Mouse (Mus musculus): ENCODE measurements around the gene Trmt44. TPM values are rescaled to one million over a fixed set of nuclear protein-coding genes. Genes with fewer than 3 reads are reported as not detected.

Trmt44 gene
- polyA plus RNA-seq, 1 experiment from 2014 or later, result 9.1 TPM

DNA sequence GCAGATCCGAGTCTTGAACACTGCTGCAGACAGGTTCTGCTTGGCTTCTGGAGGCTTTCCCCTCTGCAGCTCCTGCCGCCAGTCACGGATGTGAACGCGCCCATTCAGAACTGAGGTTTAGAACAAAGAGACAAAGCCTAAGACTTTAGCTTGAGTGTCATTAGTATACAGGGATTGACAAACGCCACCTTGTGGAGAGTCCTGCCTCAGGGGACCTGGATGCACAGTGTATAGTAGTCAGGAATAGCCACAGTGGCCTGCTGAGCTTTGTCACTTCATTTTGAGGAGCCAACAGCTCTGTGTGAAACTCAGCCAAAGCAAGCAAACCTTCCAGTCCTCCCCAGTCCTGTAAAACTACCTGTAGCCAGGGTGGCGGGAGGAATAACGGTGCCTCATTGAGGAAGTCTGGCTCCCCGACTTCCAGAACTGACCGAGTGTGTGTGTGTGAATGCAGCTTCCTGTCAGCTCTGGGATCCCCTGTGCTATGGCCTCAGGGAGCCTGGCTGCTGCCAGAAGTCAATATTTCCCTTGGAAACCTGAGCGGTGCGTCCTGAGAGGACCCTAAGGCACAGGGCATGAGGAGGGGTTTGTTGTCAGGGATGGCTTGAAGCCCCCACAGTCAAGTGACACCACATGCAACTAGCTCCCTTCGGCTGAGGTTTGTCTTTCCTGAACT, 16.8 kb downstream of the Trmt44 start:
- WGBS, result 69% methylated on average over 13 of the region's 13 CpGs
- H3K27me3 ChIP-seq (ENCODE audit: control insufficient read depth, insufficient read depth, low read depth, low read length), result no peaks in the 10 kb centered on the region
- H3K4me1 ChIP-seq (replicated peaks; ENCODE audit: control insufficient read depth, insufficient read depth, low read length), result no peaks in the 10 kb centered on the region
- H3K4me3 ChIP-seq (ENCODE audit: low read length), result no peak overlapping the region
- no peaks in the 10 kb centered on the region for H3K9me3 ChIP-seq (ENCODE audit: control insufficient read depth, low read length)
- H3K4me2 ChIP-seq (ENCODE audit: low read depth, low read length), result no peak overlapping the region
- H3K36me3 ChIP-seq (ENCODE audit: control insufficient read depth, insufficient read depth, low read length), result peaks cover 21% of the 10 kb centered on the region
- ATAC-seq (ENCODE audit: low read depth), result no peak
- H3K9ac ChIP-seq (ENCODE audit: low read length), result no peak overlapping the region
- no peak overlapping the region for H3K27ac ChIP-seq (ENCODE audit: low read length)

DNA sequence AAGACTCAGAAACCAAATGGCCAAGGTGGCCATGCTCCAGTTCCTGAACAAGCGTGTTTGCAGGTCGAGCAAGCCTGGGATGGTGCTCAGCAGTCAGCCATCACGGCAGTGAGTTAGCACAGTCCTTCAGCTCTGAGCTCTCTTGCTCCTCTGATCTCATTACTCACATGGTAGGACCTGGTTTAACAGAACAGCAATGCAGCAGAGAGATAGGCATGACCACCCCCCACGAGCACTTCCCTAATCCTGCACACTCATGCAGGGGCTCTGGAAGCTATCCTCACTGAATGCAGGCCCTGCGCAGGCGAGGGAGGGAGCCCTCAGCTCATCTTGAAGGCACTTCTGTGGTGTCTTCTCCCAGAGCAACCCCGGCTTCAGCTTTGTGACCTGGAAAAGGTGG, 18.5 kb downstream of the Trmt44 start:
- Histone ChIP-seq H3K27me3 (ENCODE audit: control insufficient read depth, insufficient read depth, low read depth, low read length) (no peaks in the 10 kb centered on the region), H3K9me3 (ENCODE audit: control insufficient read depth, low read length) (no peaks in the 10 kb centered on the region), H3K4me2 (ENCODE audit: low read depth, low read length) (no peak overlapping the region), H3K27ac (ENCODE audit: low read length) (no peak overlapping the region), H3K9ac (ENCODE audit: low read length) (no peak overlapping the region), H3K4me1 (replicated peaks; ENCODE audit: control insufficient read depth, insufficient read depth, low read length) (no peaks in the 10 kb centered on the region; the same call in 1 of the 2 replicates), H3K4me3 (ENCODE audit: low read length) (no peak overlapping the region), H3K36me3 (ENCODE audit: control insufficient read depth, insufficient read depth, low read length) (peaks cover 8% of the 10 kb centered on the region)
- WGBS, result 86% methylated on average over 7 of the region's 7 CpGs
- no peak for ATAC-seq (ENCODE audit: low read depth)

DNA sequence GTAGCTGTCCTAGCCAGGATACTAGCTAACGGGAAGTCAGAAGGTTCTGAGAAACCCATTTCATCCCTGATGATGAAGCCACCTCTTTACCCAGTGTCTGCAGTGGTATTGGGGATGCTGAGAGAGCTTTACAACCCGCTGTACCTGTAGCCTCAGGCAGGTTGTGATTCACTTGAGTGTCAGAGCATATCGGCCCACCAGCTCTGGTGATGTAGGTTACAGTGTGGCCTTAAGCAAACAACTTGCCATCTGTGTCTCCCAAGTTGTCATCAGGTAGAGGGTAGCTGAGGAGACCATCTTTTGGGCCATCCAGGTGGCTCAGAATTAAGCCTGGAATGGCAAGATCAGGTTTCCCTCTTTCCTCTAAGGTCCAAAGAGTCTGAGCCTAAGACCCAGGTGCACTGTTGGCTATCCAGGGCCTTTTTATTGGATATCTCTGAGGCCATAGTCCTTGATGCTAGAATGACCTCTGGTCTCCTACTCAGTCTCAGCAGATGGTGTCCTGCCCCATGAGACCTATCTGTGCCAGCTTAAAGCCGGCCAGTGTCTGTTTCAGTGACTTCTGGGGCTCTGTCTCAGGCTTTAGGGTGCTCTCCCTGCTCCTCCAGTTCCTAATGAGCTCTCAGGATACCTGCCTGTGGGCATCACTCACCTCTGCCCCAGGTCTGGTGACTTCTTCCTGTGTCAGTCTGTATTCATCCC, 21.9 kb downstream of the Trmt44 start:
- WGBS, result 79% methylated on average over 4 of the region's 4 CpGs
- ATAC-seq (ENCODE audit: low read depth), result no peak
- H3K27ac ChIP-seq (ENCODE audit: low read length), result no peak overlapping the region

DNA sequence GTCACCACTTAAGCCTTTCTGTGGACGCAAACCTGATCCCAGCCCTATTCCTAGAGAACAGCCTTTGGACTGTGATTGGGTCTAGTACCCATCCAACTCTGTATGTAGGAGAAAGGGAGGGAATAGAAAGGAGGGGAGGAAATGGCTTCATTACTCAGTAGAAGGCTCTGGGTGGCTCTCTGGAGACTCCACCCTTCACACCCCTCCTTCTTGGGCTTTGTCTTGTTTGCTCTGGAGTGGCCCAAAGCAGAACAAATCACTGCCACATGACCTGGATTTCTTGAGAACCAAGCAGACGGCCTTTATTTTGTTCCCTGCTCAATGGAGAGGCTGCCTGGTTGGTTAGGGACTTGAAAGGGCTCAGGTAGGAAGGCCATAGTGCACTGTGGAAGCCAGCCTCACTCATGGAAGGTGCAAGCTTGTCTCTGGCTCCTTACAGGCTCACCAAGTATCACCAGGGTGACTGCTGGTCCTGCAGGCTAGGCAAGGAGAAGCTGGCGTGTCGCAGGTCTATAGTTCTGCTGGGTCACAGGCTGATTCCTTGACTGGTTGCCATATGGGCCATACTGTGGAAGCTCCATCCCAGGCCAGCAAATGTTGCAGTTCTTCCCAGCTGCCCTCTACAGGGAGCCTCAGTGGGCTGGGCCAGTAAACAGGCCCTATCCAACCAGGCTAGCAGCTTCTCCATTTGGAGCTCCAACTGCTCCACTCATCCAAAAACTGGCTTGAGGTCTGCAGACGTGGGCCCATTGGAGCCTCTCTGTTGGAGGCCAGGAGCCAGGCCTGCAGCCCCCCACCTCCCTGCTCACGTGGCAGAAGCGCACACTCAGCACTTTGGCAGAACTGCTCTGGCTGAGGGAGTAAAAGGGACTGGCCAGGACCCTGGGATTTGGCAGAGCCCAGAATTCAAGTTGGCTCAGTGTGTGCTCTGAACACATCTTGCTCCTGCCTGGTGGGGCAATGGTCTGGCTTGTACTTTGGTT, 22.7 kb downstream of the Trmt44 start:
- ATAC-seq (ENCODE audit: low read depth), result peak; percentile 77
- H3K4me2 ChIP-seq (ENCODE audit: low read depth, low read length), result no peak overlapping the region
- 39% methylated on average over 7 of the region's 7 CpGs for WGBS
- H3K27me3 ChIP-seq (ENCODE audit: control insufficient read depth, insufficient read depth, low read depth, low read length), result no peaks in the 10 kb centered on the region
- H3K9me3 ChIP-seq (ENCODE audit: control insufficient read depth, low read length), result no peaks in the 10 kb centered on the region
- H3K4me1 ChIP-seq (replicated peaks; ENCODE audit: control insufficient read depth, insufficient read depth, low read length), result no peaks in the 10 kb centered on the region; the same call in 1 of the 2 replicates
- no peak overlapping the region for H3K9ac ChIP-seq (ENCODE audit: low read length)
- peak overlapping the region; percentile 10; the same call in 1 of the 2 replicates for H3K27ac ChIP-seq (ENCODE audit: low read length)
- peaks cover 2% of the 10 kb centered on the region; the same call in 1 of the 2 replicates for H3K36me3 ChIP-seq (ENCODE audit: control insufficient read depth, insufficient read depth, low read length)
- no peak overlapping the region for H3K4me3 ChIP-seq (ENCODE audit: low read length)

More for the DNA sequence above, 21.9 kb downstream of the Trmt44 start:
- H3K4me1 ChIP-seq (replicated peaks; ENCODE audit: control insufficient read depth, insufficient read depth, low read length), result no peaks in the 10 kb centered on the region; the same call in 1 of the 2 replicates
- H3K4me3 ChIP-seq (ENCODE audit: low read length), result no peak overlapping the region
- no peaks in the 10 kb centered on the region for H3K27me3 ChIP-seq (ENCODE audit: control insufficient read depth, insufficient read depth, low read depth, low read length)
- no peak overlapping the region for H3K4me2 ChIP-seq (ENCODE audit: low read depth, low read length)
- no peak overlapping the region for H3K9ac ChIP-seq (ENCODE audit: low read length)
- H3K9me3 ChIP-seq (ENCODE audit: control insufficient read depth, low read length), result no peaks in the 10 kb centered on the region
- peaks cover 3% of the 10 kb centered on the region for H3K36me3 ChIP-seq (ENCODE audit: control insufficient read depth, insufficient read depth, low read length)

DNA sequence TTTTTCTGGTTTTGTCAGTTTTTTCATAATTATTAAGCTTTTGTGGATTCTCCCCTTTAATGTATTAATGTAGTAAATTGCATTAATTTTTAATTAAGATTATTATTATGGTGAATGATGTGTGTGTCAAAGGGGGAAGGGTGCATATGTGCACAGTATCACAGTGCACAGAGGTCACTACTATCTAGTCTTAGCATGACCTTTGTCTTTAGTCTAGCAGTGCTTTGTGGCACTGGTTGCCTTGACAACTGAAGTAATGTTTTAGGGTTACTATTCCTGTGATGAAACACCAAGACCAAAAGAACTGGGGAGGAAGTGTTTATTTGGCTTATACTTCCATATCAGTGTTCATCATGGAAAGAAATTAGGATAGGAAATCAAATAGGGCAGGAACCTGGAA, 28.7 kb downstream of the Trmt44 start:
- Histone ChIP-seq H3K27me3 (ENCODE audit: control insufficient read depth, insufficient read depth, low read depth, low read length) (no peaks in the 10 kb centered on the region), H3K4me3 (ENCODE audit: low read length) (no peak overlapping the region), H3K27ac (ENCODE audit: low read length) (no peak overlapping the region), H3K36me3 (ENCODE audit: control insufficient read depth, insufficient read depth, low read length) (no peaks in the 10 kb centered on the region), H3K9me3 (ENCODE audit: control insufficient read depth, low read length) (no peaks in the 10 kb centered on the region), H3K4me1 (replicated peaks; ENCODE audit: control insufficient read depth, insufficient read depth, low read length) (0 out of 2 replicates have a peak, but pooled peaks cover 3% of the 10 kb centered on the region), H3K4me2 (ENCODE audit: low read depth, low read length) (no peak overlapping the region), H3K9ac (ENCODE audit: low read length) (no peak overlapping the region)
- no peak for ATAC-seq (ENCODE audit: low read depth)

DNA sequence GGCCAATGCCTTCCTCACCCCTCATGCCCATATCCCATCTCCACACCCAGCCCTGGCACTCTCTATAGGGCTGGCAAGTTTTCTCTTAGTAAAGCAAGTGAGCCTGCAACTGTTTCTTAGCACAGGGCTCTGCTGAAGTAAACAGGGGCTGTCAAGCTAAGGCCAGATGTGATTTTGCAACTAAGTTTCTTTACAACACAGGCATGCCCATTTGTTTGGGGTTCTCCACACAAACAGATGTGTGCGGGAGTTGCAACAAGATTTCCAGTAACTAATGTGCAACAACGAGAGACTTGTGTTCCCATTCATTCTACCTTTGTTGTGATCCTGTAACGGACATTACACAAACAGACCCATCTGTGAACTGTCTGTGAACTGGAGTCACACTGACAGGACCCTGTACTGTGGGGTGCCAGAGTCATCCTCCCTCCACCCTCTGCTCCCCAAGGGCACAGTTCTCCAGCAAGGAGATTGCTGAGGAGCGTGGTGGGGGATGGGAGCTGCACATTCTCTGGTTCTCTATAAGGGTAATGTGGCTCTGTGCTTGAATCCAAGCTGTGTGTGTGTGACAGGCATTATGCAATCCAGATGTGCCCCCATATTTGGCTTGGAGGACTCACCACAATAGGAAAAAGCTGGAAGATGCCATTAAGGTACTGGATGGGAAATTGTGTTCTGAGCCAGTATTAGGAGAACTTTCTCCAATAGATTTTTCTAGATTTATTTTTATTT, 33.6 kb downstream of the Trmt44 start:
- no peaks in the 10 kb centered on the region for H3K27me3 ChIP-seq (ENCODE audit: control insufficient read depth, insufficient read depth, low read depth, low read length)
- no peak overlapping the region for H3K4me3 ChIP-seq (ENCODE audit: low read length)
- 0 out of 2 replicates have a peak, but pooled peaks cover 6% of the 10 kb centered on the region for H3K4me1 ChIP-seq (replicated peaks; ENCODE audit: control insufficient read depth, insufficient read depth, low read length)
- H3K9ac ChIP-seq (ENCODE audit: low read length), result no peak overlapping the region
- ATAC-seq (ENCODE audit: low read depth), result peak; percentile 39; the same call in 1 of the 2 replicates
- H3K27ac ChIP-seq (ENCODE audit: low read length), result peak overlapping the region; percentile 51
- 57% methylated on average over 4 of the region's 4 CpGs for WGBS
- no peaks in the 10 kb centered on the region for H3K36me3 ChIP-seq (ENCODE audit: control insufficient read depth, insufficient read depth, low read length)
- no peaks in the 10 kb centered on the region for H3K9me3 ChIP-seq (ENCODE audit: control insufficient read depth, low read length)
- no peak overlapping the region for H3K4me2 ChIP-seq (ENCODE audit: low read depth, low read length)

DNA sequence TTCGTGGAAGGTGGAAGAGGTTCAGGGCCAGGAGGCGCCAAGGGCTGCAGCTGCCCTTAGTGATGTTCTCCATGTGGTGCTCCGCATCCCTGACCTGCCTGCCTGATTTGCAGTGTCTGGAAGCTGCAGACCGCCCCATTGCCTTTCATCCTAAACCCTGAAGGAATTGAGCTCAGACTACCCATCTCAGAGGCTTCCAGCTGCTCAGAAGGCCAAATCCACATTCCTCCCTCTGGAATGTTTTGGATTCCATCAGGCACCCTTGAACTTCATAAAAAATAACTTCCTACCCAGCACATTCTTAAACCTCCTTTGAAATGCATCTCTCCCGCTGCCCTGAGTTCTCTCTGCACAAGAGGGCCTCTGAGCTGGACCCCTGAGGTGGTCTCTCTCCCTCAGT, 34.3 kb downstream of the Trmt44 start:
- ATAC-seq (ENCODE audit: low read depth), result peak; percentile 38; the same call in 1 of the 2 replicates
- Histone ChIP-seq H3K4me3 (ENCODE audit: low read length) (no peak overlapping the region), H3K9me3 (ENCODE audit: control insufficient read depth, low read length) (no peaks in the 10 kb centered on the region), H3K4me1 (replicated peaks; ENCODE audit: control insufficient read depth, insufficient read depth, low read length) (0 out of 2 replicates have a peak, but pooled peaks cover 6% of the 10 kb centered on the region), H3K27me3 (ENCODE audit: control insufficient read depth, insufficient read depth, low read depth, low read length) (no peaks in the 10 kb centered on the region), H3K4me2 (ENCODE audit: low read depth, low read length) (no peak overlapping the region), H3K9ac (ENCODE audit: low read length) (no peak overlapping the region), H3K27ac (ENCODE audit: low read length) (peak overlapping the region; percentile 16), H3K36me3 (ENCODE audit: control insufficient read depth, insufficient read depth, low read length) (no peaks in the 10 kb centered on the region)
- 27% methylated on average over 5 of the region's 5 CpGs for WGBS

DNA sequence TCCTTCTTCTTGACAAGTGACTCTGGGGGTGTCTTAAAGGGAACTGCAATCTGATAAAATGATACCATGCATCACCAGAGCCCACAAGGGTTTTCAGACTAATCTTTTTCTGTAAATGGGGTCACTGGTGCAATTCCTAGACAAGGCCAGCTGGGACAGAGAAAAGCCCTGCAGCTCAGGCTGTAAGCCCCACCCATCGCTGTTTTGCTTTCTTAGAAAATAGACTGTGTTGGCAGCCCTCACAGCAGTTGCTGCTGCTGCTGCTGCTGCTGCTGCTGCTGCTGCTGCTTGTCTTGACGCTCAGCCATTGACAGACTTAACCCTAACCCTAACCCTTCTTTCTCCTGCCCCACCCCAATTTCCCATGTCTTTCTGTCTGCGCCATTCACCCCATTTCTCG, 35.3 kb downstream of the Trmt44 start:
- ATAC-seq (ENCODE audit: low read depth), result no peak
- H3K9me3 ChIP-seq (ENCODE audit: control insufficient read depth, low read length), result no peaks in the 10 kb centered on the region
- no peaks in the 10 kb centered on the region for H3K27me3 ChIP-seq (ENCODE audit: control insufficient read depth, insufficient read depth, low read depth, low read length)
- H3K9ac ChIP-seq (ENCODE audit: low read length), result no peak overlapping the region
- H3K36me3 ChIP-seq (ENCODE audit: control insufficient read depth, insufficient read depth, low read length), result no peaks in the 10 kb centered on the region
- no peak overlapping the region for H3K4me3 ChIP-seq (ENCODE audit: low read length)
- 0 out of 2 replicates have a peak, but pooled peaks cover 6% of the 10 kb centered on the region for H3K4me1 ChIP-seq (replicated peaks; ENCODE audit: control insufficient read depth, insufficient read depth, low read length)
- no peak overlapping the region for H3K4me2 ChIP-seq (ENCODE audit: low read depth, low read length)
- H3K27ac ChIP-seq (ENCODE audit: low read length), result no peak overlapping the region
- WGBS, result 55% methylated on average over 4 of the region's 4 CpGs
